Mouse (Mus musculus) forebrain, embryonic 14.5 days (tissue): Measurements from ENCODE around the gene Per1. TPM values are rescaled to one million over a fixed set of nuclear protein-coding genes. Genes with fewer than 3 reads are reported as not detected.
"Not testable (repeated sequence)": the region's sequence is repeated elsewhere in the genome, so short reads cannot be mapped to it uniquely, and the experiment has no call there.

ENCODE experiments used
- ATAC-seq: fragments of 200-750 bp; cut with Nextera tagmentation; 2 replicates; pipeline ENCODE4 v1.8.0; 2017; ENCODE audit warnings: mild to moderate bottlenecking, moderate library complexity
- DNase-seq: peaks from one replicate; pipeline ENCODE4 v3.0.0-alpha.2; 2015; ENCODE audit warnings: low spot score
- H3K27ac ChIP-seq: fragments of 300-500 bp; sonication (generic); 2 replicates; pipeline ENCODE4 v1.5.1; 2014; ENCODE audit warnings: low read depth, mild to moderate bottlenecking, control low read depth, low read length, moderate library complexity
- H3K27me3 ChIP-seq: fragments of 300-500 bp; sonication (generic); replicated peaks from 2 replicates; pipeline ENCODE4 v1.6.1; 2014; ENCODE audit warnings: low read length, control low read depth, mixed read lengths; ENCODE audit not compliant: control insufficient read depth, insufficient read depth
- H3K36me3 ChIP-seq: fragments of 300-500 bp; sonication (generic); 2 replicates; pipeline ENCODE4 v1.6.1; 2014; ENCODE audit warnings: low read length, control low read depth; ENCODE audit not compliant: control insufficient read depth, insufficient read depth
- H3K4me1 ChIP-seq: fragments of 300-500 bp; sonication (generic); 2 replicates; pipeline ENCODE4 v1.6.1; 2014; ENCODE audit warnings: antibody characterized with exemption, low read length, control low read depth; ENCODE audit not compliant: control insufficient read depth, insufficient read depth
- H3K4me2 ChIP-seq: fragments of 300-500 bp; sonication (generic); 2 replicates; pipeline ENCODE4 v1.6.1; 2014; ENCODE audit warnings: mild to moderate bottlenecking, control low read depth, low read length
- H3K4me3 ChIP-seq: fragments of 300-500 bp; sonication (generic); 2 replicates; pipeline ENCODE4 v1.5.1; 2014; ENCODE audit warnings: low read depth, low read length, control low read depth
- H3K9ac ChIP-seq: fragments of 300-500 bp; sonication (generic); 2 replicates; pipeline ENCODE4 v1.6.1; 2014; ENCODE audit warnings: mild to moderate bottlenecking, low read length, control low read depth, moderate library complexity
- H3K9me3 ChIP-seq: fragments of 300-500 bp; sonication (generic); replicated peaks from 2 replicates; pipeline ENCODE4 v1.6.1; 2016; ENCODE audit warnings: low read length, control low read depth, mixed read lengths; ENCODE audit not compliant: control insufficient read depth
- WGBS: fragments of 180-500 bp; shearing (Covaris S2); extraction: QIAGEN DNeasy Blood & Tissue Kit; methylation state at CpG from one replicate; pipeline ENCODE4 v1.1.7; 2014; 5-methylcytosine and 5-hydroxymethylcytosine counted together
- polyA plus RNA-seq: library from polyadenylated mRNA; unstranded; fragments of >200 nt; fragmentation: Nextera tagmentation; extraction: Ambion mirVana; gene quantifications from 2 replicates; pipeline ENCODE4 v1.2.1, GENCODE M21; 2014

The Per1 gene
- polyA plus RNA-seq, 1 experiment from 2014 or later = 6.8 TPM

DNA sequence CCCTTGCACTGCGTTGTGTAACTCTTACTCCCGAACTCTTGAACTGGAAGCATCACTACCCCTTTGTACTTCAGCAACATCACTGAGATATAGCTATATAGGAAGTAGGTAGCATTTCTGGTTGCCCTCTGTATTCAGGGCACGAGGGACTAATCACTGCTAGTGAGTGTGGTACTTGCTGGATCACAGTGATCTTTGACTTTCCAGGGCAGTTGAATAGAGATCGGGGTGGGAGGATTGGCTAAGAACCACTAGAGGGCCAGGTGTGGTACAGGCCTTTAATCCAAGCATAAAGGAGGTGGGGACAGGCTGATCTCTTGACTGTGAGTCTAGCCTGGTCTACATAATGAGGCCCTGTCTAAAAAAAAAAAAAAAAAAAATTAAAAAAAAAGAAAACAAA, 2.1 kb upstream of the Per1 start:
- Histone ChIP-seq H3K4me1 (peaks cover 45% of the 10 kb centered on the region), H3K9ac (no peak overlapping the region), H3K27ac (no peak overlapping the region)

DNA sequence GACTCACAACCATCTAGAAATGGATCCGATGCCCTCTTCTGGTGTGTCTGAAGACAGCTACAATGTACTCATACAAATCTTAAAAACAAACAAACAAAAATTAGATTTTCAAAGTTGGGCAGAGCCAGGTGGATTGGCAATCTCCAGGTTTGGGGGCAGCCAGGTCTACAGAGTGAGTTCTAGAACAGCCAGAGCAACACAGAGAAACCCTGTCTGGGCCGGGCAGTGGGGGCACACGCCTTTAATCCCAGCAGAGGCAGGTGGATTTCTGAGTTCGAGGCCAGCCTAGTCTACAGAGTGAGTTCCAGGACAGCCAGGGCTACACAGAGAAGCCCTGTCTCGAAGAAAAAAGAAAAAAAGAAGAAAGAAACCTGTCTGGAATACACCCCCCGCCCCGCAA, 1.2 kb upstream of the Per1 start:
- not testable (repeated sequence) for H3K4me2 ChIP-seq, H3K9me3 ChIP-seq, H3K27ac ChIP-seq, H3K27me3 ChIP-seq, DNase-seq, H3K4me3 ChIP-seq, H3K9ac ChIP-seq, ATAC-seq
- WGBS = 90% methylated on average over 7 of the region's 7 CpGs
- peaks cover 30% of the 10 kb centered on the region for H3K36me3 ChIP-seq
- peaks cover 53% of the 10 kb centered on the region for H3K4me1 ChIP-seq

More for the DNA sequence above, 2.1 kb upstream of the Per1 start:
- Histone ChIP-seq H3K4me3 (no peak overlapping the region), H3K9me3 (no peaks in the 10 kb centered on the region), H3K27me3 (no peaks in the 10 kb centered on the region), H3K36me3 (peaks cover 30% of the 10 kb centered on the region), H3K4me2 (no peak overlapping the region)
- no peak for ATAC-seq
- DNase-seq = no peak
- WGBS = 82% methylated on average over 4 of the region's 4 CpGs

DNA sequence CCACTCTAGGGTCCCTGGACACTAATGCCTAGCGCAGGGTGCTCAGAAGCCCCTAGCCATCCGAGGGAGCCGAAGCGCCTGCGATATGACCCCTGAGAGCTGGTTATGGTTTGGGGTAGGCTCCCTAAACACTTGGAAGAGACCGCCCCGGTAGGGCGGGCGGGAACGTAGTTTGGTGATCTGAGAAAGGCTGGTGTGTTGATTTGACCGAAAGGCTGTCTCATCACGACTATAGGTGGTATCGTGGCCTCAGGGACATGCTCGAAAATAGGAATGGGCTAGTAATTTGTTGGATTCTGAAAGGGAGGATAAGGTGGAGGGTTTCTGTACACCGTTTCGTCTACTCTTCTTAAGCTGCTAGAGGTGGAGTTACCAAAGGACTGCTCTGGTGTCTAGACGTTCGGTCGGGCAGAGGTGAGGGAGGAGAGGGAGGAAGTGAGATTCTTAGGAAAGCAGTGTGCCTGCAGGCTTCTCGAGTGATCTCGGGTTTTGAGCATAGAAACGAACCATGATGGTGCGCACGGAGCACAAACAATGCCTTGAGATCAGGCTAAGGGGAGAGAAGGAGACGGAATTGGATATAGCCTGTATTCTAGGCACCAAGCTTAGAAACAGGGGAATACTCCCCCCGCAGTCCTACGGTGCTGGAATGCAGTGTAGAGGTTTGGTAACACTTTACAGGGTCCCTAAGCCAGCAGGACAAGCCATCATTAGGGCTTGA, 654 bp downstream of the Per1 start:
- H3K4me2 ChIP-seq = peak overlapping the region; percentile 84
- H3K4me3 ChIP-seq = peak overlapping the region; percentile 34
- DNase-seq (no peak), ATAC-seq (no peak)
- no peaks in the 10 kb centered on the region for H3K27me3 ChIP-seq
- H3K36me3 ChIP-seq = peaks cover 17% of the 10 kb centered on the region
- H3K9me3 ChIP-seq = no peaks in the 10 kb centered on the region
- no peak overlapping the region for H3K27ac ChIP-seq
- 3% methylated on average over 27 of the region's 27 CpGs for WGBS
- peaks cover 46% of the 10 kb centered on the region for H3K4me1 ChIP-seq
- H3K9ac ChIP-seq = peak overlapping the region; percentile 33

DNA sequence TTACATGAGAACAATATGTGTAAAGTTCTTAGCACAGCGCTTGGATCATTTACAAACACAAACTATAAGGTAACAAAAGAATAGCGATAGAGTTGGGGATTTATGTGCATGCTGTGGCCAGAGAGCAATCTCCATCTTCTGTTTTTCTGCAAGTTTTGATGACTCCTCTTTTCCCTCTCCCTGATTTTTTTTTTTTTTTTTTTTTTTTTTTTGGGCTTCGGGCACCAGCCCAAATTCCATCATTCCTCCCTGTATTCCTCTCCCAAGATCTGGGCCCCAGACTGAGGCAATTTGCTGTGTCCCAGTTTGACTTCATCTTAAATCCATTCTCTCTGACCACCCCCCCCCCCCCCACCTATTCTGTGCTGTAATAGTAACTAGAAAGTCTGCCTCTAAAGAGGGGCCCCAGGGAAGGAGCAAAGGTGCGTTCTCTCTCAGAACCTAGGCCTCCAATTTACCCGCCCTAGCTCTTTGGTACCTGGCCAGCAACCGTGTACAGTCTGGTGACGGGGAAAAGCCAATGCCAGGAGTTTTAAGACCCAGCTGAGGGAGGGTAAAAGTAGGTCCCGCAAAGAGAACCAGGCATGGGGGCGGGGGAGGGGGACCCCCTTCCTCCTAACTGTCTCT, 1.5 kb downstream of the Per1 start:
- Histone ChIP-seq H3K4me1 (peaks cover 44% of the 10 kb centered on the region), H3K4me3 (peak overlapping the region; percentile 22), H3K9me3 (no peaks in the 10 kb centered on the region), H3K27me3 (no peaks in the 10 kb centered on the region), H3K4me2 (peak overlapping the region; percentile 84), H3K27ac (peak overlapping the region; percentile 74; the same call in 1 of the 2 replicates), H3K9ac (peak overlapping the region; percentile 33; the same call in 1 of the 2 replicates), H3K36me3 (peaks cover 18% of the 10 kb centered on the region)
- no peak for DNase-seq
- ATAC-seq = no peak
- 14% methylated on average over 9 of the region's 9 CpGs for WGBS

DNA sequence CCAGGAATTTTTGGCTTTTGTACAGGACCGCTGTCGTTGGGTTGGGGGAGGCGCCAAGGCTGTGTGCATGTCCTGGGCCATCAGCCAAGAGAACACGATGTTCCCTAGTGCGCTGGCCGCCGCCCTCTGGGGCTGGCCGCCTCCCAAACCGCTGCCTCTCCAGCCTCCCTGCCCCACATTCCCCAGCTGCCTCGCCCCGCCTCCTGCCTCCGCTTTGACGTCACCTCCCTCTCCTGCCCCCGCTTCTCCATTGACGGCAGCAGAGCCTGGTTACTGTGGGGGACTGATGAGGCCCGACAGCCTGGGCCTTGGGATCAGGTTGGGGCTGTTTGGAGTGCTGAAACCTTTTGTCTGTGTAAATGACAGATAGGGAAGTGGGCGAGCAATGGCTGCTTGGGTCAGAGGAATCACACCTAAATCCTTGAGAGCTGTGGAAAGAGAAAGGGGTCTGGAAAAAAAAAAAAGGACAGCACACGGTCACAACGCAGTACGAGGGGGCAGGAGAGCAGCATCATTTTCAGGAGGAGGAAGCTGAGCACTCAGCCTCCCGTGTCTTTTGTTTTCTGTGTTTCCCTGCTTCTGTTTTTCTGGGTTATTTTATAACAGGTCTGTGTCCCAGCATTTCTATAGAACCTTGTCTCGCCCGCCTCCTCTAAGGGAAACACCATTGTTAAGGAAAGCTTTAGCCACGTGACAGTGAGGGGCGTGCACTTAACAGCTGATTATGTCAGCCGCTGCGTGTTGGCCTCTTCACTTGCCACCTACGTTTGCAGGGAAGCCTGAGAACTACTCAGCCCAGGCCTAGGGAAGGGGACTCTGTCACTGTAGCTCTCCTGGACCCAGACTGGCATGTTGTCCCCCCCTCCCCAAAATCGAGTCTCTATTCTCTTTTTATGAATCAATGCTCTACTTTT, 2.2 kb downstream of the Per1 start:
- Histone ChIP-seq H3K4me2 (peak overlapping the region; percentile 84), H3K27ac (peak overlapping the region; percentile 74), H3K9me3 (no peaks in the 10 kb centered on the region), H3K4me1 (peaks cover 44% of the 10 kb centered on the region), H3K9ac (peak overlapping the region; percentile 52), H3K4me3 (peak overlapping the region; percentile 22), H3K27me3 (no peaks in the 10 kb centered on the region), H3K36me3 (peaks cover 19% of the 10 kb centered on the region)
- 2% methylated on average over 29 of the region's 29 CpGs for WGBS
- DNase-seq = peak; percentile 92
- peak; percentile 8; the same call in 1 of the 2 replicates for ATAC-seq

DNA sequence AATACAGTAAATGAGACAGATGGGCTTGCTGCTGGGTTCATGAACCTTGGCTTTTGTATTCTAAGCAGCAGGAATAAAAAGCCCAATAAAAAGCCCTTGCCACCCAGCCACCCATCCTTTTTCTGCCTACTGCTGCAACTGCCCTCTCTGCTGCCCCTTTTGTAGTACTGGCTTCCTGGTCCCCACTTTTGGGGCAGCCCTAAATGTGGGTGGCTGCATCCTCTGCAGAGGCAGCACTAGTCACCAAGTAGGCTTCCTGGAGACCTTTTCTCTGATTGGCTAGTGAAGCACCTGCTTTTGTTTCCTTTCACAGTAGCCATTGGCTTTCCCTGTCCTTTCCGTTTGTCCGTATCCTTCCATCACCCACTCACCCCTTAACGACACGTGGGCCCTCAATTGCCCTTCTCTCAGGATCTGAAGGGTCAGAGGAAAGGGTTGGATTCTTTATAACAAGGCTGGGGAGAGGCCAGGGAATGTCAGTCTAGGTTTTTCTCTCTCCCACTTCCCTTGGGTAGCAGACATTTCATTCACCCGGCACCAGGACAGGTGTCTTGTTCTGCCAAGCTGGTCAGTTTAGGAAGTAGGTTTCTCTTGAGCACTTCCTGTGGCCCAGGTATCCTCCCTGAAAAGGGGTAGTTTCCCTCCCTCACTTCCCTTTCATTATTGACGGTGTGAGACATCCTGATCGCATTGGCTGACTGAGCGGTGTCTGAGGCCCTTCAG, 3.2 kb downstream of the Per1 start:
- peak overlapping the region; percentile 52 for H3K9ac ChIP-seq
- H3K4me1 ChIP-seq = peaks cover 44% of the 10 kb centered on the region
- peak overlapping the region; percentile 84 for H3K4me2 ChIP-seq
- peak overlapping the region; percentile 46 for H3K4me3 ChIP-seq
- WGBS = 11% methylated on average over 8 of the region's 8 CpGs
- H3K36me3 ChIP-seq = peaks cover 23% of the 10 kb centered on the region
- no peaks in the 10 kb centered on the region for H3K27me3 ChIP-seq
- ATAC-seq = no peak
- DNase-seq = no peak
- H3K27ac ChIP-seq = peak overlapping the region; percentile 74
- H3K9me3 ChIP-seq = no peaks in the 10 kb centered on the region

DNA sequence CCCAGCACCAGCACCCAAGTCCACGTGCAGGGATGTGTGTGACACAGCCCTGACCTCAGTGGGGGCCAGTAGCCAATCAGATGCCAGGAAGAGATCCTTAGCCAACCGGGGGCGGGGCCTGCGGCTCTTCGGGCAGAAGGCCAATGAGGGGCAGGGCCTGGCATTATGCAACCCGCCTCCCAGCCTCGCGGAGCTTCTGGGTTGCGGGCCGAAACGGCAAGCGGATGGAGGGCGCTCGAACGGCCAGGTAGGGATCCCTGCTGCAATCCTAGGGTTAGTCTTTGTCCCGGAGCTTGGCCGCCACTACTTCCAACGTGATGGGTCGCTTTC, 3.7 kb downstream of the Per1 start:
- Histone ChIP-seq H3K9me3 (no peaks in the 10 kb centered on the region), H3K4me1 (peaks cover 44% of the 10 kb centered on the region), H3K36me3 (peaks cover 29% of the 10 kb centered on the region), H3K4me3 (peak overlapping the region; percentile 46), H3K4me2 (peak overlapping the region; percentile 84), H3K9ac (peak overlapping the region; percentile 71), H3K27ac (peak overlapping the region; percentile 63), H3K27me3 (no peaks in the 10 kb centered on the region)
- peak; percentile 6 for ATAC-seq
- under 1% methylated on average over 19 of the region's 19 CpGs for WGBS
- peak; percentile 93 for DNase-seq

DNA sequence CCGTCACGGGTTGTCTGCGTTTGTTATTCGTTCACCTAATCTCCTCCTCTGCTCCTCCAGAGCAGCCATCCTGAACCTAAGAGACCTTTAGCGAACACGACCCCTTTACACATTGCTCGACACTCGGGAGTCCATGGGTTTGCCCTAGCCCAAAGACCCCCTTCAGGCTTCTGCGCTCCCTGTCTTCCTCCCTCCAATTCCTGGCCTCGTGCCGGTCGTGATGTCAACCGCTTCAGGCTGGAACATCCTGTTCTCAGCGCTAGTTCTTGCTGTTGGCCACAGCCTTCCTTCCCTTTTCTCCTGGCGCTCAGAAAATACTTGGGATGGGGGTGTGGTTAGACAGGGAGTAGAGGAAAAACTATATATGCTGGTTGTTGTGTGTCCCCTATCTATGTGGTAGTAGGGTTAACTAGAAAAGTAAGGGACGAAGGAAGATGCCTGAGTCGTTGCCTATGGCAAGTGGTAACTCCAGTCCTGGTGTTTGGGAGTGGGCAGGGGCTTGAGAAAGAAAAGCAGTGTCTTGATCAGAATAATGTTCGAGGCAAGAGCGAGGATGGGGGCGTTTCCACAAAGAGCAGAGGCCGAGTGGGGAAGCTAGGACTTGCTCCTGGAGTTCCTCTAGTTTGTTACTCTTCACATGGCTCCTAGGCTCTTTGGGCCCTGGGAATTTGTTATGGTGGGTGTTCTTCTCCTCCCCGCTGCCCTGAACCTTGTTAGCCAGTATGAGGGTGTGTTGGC, 4.3 kb downstream of the Per1 start:
- Histone ChIP-seq H3K4me2 (peak overlapping the region; percentile 84), H3K4me1 (peaks cover 42% of the 10 kb centered on the region), H3K27ac (peak overlapping the region; percentile 63), H3K36me3 (peaks cover 35% of the 10 kb centered on the region), H3K9me3 (no peaks in the 10 kb centered on the region), H3K4me3 (peak overlapping the region; percentile 46), H3K9ac (peak overlapping the region; percentile 71), H3K27me3 (no peaks in the 10 kb centered on the region)
- ATAC-seq = no peak
- peak; percentile 65 for DNase-seq
- WGBS = 1% methylated on average over 22 of the region's 22 CpGs
